Mouse (Mus musculus): ENCODE data around the gene Usp29.

- TF ChIP-seq CTCF (IDR thresholded peaks at IDR 0.05; ENCODE audit: low read depth, low read length): no peak
- no peak for TF ChIP-seq POLR2A (IDR thresholded peaks at IDR 0.05; ENCODE audit: extremely low read depth, insufficient read depth, low read length)
These were observed 110.5 kb downstream of the Usp29 start for GRCm38 (mm10) chr7:6840860-6841259.
